Mouse (Mus musculus) ovary, adult 10 weeks (tissue): ENCODE measurements around the gene Gm49383. TPM values are rescaled to one million over a fixed set of nuclear protein-coding genes. Genes with fewer than 3 reads are reported as not detected.

Experiments
- polyA plus RNA-seq: library from polyadenylated mRNA; stranded (reverse); fragments of 350-450 nt; fragmentation: Illumina TruSeq; extraction: RNeasy Lipid Tissue Mini Kit (QIAGEN cat#74804); gene quantifications from one replicate; pipeline ENCODE4 v1.2.3, GENCODE M21; 2014

Gene Gm49383
- 1.3 TPM for polyA plus RNA-seq

DNA sequence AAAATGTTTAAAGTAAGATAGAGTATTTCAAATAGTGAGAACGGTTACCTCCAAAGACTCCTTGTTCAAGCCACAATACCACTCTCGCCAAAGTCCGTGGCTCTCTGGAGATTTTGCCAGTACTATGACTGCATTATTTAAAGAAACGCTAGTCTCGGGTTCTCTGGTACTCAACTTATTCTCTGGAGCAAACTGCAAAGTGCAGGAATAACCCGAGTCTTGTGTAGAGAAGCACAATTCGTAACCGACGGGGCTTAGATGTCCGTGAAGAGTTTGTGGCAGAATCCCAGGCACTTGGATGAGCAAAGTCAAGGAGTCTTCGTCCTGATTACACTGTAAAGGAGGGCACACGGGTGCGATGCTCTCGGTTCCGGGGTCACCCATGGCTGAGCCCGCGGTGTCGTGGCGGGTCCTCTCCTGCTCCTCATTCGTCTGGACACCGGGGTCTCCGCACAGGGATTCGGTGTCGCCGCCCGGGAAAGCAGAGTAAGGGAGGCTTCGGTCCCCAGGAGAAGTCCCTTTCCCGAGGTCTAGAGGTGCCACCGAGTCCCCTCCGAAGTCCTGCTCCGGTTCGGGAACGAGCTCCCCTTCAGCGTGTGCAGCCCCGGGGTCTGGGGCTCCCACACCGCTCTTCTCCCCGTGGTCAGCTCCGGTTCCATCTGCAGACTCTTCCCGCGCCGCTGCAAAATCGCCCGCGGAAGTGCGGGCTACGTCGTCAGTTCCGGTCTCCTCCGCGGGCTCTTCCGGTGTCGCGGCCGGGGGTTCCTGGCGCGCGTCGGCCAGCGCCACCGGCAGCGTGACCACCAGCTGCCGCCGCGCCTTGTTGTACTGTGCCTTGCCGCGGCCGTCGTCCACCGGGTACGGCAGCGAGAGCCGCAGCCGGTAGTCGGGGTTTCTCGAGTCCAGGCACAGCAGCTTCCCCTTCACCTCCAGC lies at the start of gene Gm49383:
Gene Gm49383 (minus strand): TSS at position 661 of the 934 bp plus-strand sequence.

DNA sequence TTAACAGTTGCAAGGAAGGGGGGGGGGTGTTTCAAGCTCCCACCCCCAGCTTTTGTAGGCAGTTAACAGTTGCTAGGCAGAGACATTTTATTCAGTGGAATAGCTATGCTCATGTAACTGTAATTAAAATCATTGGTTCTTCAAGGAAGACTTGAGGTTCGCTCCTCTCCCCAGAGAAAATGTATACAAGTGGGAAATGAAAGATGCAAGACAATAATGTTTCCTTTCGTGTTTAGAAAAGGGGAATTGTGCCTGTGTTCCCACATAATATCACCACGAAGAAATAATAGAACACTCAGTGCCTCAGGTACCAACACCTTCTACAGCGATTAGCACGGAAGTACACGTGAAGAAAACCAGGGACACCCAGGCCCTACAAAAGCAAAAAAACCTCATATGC lies 44.0 kb upstream of the Gm49383 start, which contains the start of gene Klhdc1:
Gene Klhdc1 (plus strand): TSS at position 301 of the 400 bp plus-strand sequence.

DNA sequence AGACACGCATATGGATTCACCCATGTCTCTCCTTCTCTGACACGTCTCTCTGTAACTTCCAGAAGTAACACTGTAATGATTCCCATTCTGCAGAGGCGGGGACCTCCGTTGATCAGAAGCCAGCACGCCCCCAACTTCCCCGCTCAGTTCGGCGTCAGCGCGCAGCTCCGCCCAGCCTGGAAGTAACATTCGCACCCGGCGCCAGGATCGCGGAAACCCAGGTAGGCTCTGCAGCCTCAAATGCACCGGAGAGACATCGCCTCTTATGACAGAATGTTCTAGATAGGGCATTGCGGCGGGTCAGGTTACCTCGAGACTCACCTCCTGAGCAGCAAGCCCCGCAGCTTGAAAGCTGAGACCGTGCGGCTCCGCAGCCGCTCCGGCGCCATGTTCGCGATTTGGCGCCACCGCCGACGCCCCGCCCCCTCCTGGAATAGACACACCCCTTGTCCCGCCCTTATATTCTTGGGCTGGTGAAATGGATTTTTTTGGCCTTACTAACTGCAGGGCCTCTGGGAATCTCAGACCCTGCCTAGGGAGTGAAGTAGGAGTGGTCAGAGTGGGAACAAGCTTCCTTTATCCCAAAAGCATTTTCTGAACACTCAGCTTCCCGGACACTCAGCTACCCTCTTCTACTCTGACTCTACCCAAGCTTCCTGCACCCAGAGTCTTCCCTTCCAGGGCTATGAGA lies 31.0 kb upstream of the Gm49383 start, which contains the start of gene Pole2:
Gene Pole2 (minus strand): TSS at position 420 of the 691 bp plus-strand sequence.

DNA sequence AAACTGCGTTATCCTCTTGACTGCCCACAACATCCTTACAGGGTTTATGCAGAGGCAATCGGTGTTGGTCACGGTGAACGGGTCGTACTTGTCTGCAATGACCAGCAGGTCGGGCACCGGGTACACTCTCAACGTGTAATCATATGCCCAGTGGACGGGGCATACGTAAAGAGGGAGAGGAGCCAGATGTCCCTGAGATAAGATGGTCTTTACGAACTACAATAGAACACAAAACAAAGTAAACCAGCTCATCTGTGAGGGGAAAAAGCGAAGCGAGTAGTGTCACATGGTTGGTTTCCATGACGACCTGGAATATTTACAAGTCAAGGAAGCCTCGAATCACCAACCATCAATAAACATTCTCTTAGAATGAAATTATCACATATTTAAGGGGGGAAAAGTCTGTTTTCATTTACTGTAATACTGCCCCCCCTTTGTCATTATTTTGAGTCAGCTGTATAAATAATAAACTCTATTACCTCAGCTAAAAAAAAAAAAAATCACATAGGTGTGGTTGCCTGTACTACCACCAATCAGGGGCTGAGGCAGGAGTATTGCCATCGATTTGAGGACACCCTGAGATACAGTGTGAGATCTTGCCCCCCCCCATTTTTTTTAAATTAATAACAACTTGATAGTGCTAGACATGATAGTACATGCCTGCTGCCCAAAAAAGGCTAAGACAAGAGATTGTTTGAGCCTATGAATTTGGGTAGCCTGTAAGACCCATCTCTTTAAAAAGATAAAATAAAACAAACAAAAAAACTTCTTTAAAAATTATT lies 7.3 kb upstream of the Gm49383 start, which contains the start of gene Gm49384:
Gene Gm49384 (minus strand): TSS at position 216 of the 782 bp plus-strand sequence.

DNA sequence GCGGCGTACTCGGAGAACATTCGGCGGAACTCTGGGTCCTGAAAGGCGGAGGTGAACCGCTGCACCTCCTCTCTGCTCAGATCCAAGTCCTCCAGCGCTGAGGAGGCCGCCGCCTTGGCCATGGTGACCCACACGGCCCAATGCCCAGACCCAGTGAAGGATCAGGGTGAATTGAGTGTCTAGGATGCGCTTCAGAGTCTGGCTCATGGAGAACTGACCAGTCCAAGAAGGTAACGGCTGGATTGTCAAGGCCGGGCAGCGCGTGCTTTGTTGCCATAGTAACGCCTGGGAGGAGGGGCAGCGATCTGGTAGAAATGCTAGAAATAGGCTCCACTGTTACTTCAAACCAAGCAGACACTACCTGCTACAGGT lies 1.2 kb upstream of the Gm49383 start, which contains the start of gene Dnaaf2:
Gene Dnaaf2 (minus strand): TSS at position 266 of the 372 bp plus-strand sequence.

DNA sequence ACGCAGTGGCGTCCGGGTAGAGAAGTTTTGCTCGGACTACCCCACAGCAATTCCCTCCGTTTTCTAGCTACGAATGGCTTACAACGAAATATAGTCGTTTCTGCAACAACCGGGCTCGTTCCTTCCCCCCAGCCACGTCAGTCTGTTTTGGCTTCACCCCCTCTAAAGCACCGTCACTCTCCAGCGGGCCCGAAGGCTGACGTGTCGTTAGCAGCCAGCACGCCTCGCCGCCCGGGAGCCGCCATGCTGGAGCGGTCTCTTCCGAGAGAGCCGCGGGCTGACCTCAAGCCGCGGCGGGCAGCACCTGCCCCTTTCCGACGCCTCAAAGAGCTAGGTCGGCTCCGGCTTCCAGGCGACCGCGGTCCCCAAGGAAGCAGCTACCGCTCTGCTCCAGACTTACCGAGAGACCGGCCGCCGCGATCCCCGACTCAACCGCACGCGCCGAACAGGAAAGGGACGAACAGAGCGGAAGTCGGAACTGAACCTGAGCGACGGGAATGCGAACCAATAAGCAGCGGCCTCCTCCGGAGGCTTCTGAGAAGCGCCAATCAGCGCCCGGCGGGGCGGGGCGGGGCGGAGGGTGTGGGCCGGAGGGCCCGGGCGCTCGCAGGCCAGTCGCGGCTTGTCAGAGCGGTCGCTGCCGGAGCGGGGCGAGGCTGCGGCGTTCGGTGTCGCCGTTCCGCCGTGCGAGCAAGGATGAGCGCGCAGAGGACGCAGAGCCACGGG lies 13.2 kb downstream of the Gm49383 start, which contains the start of the genes Rpl36al and Mgat2:
Gene Rpl36al (minus strand): TSS at position 501 of the 726 bp plus-strand sequence.
Gene Mgat2 (plus strand): TSS at position 575 of the 726 bp plus-strand sequence.

DNA sequence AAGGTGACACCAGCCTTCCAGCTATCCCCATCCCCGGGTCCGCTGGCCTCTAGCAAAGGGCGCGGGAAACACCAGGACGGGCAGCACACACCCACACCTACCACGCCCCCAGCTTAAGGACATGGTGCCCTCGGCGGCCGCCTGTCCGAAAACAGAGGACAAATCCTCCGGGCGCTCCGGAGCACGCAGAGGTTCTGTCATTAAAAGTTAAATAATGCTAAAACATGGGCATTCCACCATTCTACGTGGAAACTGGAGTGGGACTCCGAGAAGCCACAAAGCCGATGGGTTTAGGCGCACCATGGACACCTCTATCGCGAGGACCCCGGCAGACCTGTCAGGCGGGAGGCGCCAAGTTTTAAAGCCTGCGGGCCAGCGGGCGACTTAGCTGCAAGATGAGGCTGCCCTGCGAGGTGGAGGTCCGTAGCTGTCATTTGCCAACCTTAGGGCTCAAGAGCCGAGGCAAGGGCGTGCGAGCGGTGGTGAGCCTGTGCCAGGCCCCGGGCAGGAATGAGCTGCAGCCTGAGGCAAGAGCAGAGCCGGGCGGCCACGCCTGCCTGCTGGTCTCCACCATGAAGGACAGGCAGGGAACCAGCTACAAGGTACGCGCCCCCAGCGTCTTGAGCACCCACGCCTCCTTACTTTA lies 28.3 kb downstream of the Gm49383 start, which contains the start of gene Lrr1:
Gene Lrr1 (plus strand): TSS at position 354 of the 646 bp plus-strand sequence.

DNA sequence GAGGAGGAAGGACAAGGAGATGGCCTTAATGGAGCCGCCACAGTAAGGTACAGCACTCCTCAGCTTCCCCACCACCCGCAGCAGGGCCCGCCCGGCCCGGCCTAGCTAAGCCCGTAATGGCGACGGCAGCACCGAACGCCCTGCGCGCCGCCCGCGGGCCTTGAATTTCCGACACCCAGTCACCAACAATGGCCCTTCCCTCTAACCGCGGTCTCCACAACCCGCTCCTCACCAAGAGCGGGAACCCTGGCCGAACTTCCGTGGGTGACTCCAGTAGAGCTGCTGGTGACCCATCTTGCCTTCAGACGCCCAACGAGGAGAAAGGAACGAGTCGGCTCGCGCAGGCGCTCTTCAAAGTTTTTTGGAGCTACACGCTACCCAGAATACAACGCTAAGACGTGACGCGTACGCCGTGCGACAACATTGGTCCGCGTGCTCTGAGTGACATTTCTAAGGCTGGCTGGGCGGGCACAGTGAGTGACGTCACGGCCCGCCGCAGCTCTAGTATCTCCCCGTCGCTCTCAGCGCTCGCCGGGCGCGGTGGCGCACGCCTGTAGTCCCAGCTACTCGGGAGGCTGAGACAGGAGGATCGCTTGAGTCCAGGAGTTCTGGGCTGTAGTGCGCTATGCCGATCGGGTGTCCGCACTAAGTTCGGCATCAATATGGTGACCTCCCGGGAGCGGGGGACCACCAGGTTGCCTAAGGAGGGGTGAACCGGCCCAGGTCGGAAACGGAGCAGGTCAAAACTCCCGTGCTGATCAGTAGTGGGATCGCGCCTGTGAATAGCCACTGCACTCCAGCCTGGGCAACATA lies 37.9 kb downstream of the Gm49383 start, which contains the start of gene Rps29:
Gene Rps29 (minus strand): TSS at position 422 of the 813 bp plus-strand sequence.

Other genes with a start within 250 kb of the Gm49383 start
- gene Rps29, start 37.9 kb downstream of the Gm49383 start, polyA plus RNA-seq, result 34.2 TPM
- gene Lrr1, start 28.3 kb downstream of the Gm49383 start, polyA plus RNA-seq, result 25.0 TPM
- 191 TPM for gene Rpl36al, start 13.0 kb downstream of the Gm49383 start, polyA plus RNA-seq
- gene Mgat2, start 12.9 kb downstream of the Gm49383 start, polyA plus RNA-seq, result 173 TPM
- gene Dnaaf2, start 1.3 kb upstream of the Gm49383 start, polyA plus RNA-seq, result 3.9 TPM
- gene Gm49384, start 7.2 kb upstream of the Gm49383 start, polyA plus RNA-seq, result 26.4 TPM
- 16.5 TPM for gene Pole2, start 31.1 kb upstream of the Gm49383 start, polyA plus RNA-seq
- gene Klhdc1, start 44.1 kb upstream of the Gm49383 start, polyA plus RNA-seq, result 20.0 TPM
- 165 TPM for gene Klhdc2, start 99.6 kb upstream of the Gm49383 start, polyA plus RNA-seq
- gene Nemf, start 160.1 kb upstream of the Gm49383 start, polyA plus RNA-seq, result 111 TPM
- 74.6 TPM for gene Arf6, start 175.0 kb upstream of the Gm49383 start, polyA plus RNA-seq
- gene Gm9887, start 175.4 kb upstream of the Gm49383 start, polyA plus RNA-seq, result not detected